Mouse (Mus musculus) spleen, adult 12 weeks (tissue): ENCODE measurements at regions not wholly inside any gene's neighbourhood (a gene's known extent, or its start where the extent isn't known, plus 50 kb on each side); places are given as distances from the start of the nearest gene placed in this dataset.

Experiments
- DNase-seq: peaks from one replicate; pipeline ENCODE4 v3.0.0; 2022; ENCODE audit warnings: low spot score

GRCm38 (mm10) chr2:71640251-71640650 is 93.7 kb upstream of the Dlx2 start:
- DNase-seq, result no peak

DNA sequence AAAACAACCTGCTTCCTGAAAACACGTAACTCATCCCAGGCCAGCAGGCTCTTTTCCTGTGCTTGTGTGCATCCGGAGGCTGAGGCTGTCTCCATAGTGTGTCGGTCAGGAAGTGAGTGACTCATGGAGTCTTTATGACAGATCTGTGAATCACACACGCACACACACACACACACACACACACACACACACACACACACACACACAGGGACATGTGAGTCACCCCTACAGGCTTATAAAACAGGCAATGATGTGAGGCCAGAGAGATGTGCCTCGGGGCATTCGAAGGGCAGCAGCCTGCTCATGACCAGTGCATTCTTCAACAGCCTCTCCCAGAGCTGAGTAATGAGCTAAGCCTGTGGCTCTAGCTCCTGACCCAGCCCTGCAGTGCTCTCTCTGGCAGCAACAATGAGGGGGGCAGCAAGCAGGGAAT is 97.5 kb upstream of the Dlx2 start:
- no peak for DNase-seq

DNA sequence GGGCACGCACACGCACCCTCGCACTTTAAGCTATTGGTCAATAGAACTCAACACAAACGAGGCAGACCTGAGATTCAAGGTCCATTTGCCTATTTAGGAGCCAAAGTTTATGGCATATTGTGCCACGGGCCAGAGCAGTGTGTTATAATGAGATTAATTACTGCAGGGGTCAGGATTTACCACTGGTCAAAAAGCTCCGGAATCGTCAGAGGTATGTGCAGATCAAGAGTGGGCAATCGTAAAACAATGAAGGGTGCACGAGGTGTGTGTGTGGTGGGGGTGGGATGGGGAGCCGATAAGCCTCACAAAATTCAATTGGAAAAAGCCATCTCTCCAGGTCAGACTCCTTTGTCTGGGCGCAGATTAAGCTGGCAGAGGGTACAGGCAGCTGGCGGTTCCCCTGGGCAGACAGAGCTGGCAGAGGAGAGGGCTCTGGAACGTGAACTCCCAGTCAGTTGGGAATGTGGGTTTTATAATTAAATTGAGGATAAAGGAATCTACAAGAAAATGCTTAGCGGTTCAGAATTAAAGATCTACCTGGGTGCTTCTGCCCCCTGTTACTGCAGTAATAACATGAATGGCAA is 97.4 kb upstream of the Itga6 start:
- DNase-seq, result no peak

DNA sequence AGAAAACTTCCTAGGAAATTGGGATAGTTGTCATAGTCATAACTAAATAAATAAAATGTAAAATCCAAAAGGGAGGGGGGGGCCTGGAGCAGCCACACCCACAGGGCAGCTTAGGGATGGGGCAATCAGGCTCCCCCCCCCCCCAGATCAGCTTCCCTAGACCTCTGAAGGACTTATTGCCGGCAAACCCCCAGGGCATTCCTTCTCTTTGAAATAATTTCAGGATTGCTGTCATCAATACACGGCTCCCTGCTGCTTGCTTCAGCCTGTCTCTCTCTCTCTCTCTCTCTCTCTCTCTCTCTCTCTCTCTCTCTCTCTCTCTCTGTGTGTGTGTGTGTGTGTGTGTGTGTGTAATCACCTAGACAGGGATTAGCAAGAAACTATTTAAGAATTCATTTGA is 93.8 kb upstream of the Itga6 start:
- DNase-seq, result no peak

DNA sequence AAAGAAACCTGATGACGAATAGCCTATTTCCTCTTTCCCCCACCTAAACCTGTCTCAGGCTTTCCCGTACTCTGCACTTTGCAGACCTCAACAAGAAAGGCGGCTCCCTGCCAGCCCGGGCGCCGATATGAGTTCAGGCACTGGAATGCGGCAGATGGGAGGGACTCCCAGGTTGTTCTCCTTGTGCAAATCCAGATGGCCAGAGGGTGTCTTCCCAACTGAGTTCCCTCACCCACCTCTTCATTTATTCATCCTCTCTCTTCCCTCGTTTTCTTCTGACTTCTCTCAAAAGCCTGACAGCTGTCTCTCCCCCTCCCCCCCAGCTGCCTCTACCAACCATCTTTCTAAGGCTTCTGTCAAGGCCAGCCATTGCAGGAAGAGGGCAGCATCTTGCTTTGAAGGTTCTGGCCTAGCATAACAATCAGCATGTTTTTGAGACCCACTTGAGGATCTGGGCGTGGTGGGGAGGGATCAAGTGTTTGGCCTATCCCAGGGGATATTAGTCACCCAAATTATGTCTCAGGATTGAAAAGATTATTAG is 93.1 kb upstream of the Itga6 start:
- no peak for DNase-seq

- DNase-seq, result no peak
Measured at GRCm38 (mm10) chr2:71654817-71655503, 90.5 kb upstream of the Itga6 start.

DNA sequence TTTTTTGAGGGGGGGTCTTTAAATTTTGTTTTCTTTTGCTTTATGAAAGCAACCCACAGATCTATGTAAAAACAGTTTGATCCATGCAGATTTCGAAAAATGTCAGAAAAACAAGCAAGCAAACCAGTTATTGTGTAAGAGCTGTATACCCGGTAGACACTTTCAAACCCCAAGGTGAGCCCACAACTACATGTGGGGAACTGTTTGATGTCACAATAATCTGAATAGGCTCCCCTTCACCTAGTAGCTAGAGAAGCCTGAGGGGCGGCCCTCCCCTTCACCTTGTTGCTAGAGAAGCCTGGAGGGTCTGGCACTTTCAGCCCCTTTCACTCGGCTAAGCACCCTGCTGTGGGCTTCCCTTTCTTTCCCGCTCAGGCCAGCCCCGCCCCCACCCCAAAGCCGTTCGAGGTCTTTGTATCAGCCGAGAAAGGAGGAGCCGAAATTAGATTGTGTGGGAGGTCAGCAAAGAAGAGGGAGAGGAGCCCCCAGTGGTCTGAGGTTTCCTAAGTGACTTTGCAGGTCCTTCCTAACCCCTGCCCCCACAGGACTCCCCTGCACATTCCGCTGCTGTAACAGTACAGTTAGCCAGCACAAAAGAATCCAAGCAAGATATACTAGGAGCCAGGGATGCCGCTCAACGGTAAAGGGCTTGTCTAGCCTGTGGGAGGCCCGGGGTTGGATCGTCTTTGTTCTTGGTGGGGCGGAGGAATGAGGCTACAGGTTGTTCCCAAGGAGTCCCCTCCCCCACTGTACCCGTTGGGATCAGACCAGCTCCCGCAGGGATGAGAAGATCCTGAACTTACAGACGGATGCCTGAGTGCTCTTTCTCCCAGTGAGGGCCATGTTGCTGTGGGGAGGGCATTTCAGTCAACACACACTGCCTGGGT is 89.7 kb upstream of the Itga6 start:
- no peak for DNase-seq

DNA sequence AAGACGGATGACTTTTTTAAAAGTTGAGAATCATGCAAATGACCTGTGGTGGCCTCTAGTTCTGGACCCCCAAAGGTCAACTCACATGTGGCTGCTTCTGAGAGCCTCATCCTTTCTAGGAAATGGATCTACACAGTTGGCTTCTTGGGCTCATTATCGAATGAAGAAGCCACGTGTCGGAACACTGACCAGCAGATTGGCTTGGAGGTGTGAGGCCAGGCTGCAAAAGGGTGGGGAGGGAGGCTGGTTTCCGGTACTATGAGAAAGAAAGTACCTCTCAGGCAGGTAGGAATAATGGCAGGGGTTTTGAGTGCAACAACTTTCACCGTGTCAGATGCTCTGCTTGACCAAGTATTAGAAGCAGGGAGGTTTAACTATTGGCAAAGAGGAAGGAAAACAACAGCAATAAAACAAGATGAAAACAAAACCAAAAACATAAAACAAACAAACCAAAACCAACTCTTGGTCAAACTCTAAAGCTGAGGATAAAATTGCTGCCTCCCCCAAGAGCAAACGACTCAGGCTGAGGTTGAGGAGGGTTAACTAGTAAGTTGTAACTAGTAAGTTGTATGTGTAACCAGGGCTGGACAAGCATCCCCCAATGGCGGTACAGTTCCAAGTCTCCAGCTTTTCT is 88.7 kb upstream of the Itga6 start:
- DNase-seq, result no peak

GRCm38 (mm10) chr2:71661438-71661837 is 84.0 kb upstream of the Itga6 start:
- no peak for DNase-seq

- no peak for DNase-seq
Measured at GRCm38 (mm10) chr2:71661986-71662385, 83.4 kb upstream of the Itga6 start.

DNA sequence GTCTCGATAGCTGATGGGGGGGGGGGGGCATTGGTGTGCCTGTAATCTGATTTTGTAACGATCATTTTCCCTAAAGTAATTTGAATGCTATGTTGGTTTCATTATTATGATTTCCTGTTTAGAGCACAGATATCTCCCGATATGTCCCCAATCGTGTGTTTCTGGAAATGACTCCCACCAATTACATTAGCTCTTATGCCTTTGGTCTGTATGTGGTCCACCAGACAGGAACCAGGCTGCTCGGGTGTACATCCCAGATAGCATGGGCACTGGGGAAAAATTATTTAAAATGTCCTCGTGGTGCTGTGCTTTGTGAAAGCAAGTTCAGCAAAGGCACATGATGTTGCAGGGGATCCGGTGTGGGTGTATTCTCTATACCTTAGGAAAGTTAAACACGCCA is 82.0 kb upstream of the Itga6 start:
- no peak for DNase-seq

DNA sequence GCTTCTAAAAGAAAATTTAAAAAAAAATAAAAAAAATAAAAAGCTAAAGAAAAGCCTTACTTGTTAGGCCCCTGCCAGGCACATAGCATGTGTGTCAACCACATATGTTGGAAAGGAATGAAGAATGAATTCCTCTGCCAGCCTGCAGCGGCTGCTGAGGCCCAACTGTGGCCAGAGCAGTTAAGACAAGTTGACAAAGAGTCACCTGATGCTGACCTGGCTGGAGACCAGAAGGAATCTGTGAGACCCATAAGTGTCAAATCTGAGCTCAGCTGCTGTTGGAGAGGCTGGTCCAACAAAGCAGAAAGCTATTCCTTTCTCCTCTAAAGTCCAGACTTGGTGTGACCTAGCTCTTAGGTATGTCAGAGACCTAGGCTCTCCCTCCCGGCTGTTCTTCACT is 78.5 kb upstream of the Itga6 start:
- DNase-seq, result no peak

GRCm38 (mm10) chr2:71667746-71668145 is 77.7 kb upstream of the Itga6 start:
- DNase-seq, result no peak

- DNase-seq, result no peak
Measured at GRCm38 (mm10) chr2:71670228-71670790, 75.1 kb upstream of the Itga6 start.

GRCm38 (mm10) chr2:71670882-71671281 is 74.5 kb upstream of the Itga6 start:
- no peak for DNase-seq

DNA sequence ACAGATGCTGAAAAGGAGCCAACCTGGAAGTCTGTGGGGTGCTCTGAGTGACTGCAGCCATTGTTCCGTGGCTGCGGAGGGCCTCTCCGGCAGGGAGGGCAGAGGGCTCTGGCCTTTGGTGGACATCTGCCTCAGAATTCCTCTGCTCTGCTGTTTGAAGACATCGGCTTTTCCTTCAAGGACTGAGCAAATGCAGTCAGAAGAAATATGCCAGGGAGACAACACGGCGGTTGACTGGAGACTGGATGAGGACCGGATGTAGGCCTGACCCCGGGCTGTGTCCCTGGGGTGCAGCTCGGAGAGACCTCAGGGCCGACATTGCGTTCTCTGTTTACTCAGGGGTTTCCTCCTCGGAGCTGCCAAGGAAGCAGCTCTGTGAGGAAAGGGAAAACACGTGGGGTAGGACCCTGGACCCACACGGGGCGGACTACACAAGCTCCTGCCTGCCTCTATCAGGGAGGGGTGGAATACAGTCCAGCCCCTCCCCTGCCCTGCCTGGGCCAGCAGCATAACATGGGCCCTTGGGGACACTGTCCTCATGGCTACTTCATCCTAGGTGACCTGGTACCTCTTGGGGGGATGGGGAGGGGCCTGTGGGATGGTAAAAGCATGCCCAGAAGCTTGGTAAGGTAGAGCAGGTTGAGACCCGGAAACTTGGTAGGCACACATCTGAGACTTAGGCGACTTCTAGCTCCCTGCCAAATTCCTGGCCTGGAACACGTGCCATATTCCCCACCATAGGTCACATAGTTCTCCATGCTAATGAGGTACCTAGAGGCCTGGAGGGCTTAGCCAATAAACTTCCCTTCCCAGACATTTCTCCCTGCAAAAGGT is 72.1 kb upstream of the Itga6 start:
- no peak for DNase-seq

DNA sequence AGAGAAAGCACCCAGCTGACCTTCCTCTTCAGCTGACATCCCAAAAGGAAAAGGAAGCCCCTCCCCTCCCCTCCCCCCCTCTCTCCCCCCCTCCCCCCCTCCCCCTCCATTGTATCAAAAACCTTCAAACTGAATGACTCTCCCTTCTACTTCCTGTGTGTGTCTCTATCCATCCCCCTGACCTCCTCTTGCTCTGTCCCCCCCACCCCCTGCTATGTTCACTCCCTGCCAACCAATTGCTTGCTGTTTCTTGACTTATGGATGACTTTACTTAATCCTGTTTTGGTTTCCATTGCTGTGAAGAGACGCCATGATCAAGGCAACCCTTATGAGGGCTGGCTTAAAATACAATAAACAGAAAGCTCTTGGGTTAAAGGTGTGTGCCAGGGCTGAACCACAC is 64.7 kb upstream of the Itga6 start:
- DNase-seq, result no peak

- DNase-seq, result no peak
Measured at GRCm38 (mm10) chr2:71681148-71681547, 64.3 kb upstream of the Itga6 start.

DNA sequence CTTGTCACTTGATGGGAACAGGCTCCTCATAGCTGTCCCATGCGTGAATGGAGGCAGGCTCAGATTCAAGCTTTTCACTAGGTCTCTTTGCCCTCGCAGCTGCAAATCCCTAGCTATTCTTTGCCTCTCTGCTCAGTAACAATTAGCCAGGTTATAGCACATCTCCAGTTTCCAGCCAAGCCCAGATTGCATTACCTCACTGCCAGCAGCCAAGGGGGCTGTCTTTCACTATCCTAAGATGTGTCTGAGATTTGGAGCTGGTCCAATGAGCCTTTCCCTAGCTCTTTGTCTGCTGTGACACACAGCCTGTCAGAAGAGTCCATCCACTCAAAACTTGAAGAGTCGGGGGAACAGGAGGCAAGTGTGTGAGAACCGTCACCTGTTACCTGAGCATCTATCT is 62.0 kb upstream of the Itga6 start:
- DNase-seq, result no peak

DNA sequence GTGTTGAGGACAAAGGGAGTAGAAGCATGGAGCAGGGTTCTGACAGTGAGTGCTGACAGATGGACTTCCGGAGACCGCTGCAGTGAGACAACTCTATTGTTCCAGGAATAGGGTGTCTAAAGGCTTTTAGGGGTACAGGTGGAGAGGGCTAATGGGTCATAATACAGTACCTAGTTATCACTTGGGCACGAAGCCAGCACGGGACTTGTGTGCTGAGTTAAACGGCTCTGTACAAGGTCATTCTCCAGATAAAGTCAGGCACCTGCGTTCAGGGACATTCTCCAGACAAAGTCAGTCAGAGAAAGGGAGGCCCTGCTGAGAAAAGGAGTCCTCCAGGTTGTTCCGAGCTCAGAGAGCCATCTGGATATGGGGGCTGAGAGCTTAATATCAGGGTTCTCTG is 60.2 kb upstream of the Itga6 start:
- DNase-seq, result no peak

- no peak for DNase-seq
Measured at GRCm38 (mm10) chr2:71689041-71689440, 56.4 kb upstream of the Itga6 start.
